Mouse (Mus musculus) B cell, adult 2 months (primary cell): ENCODE data around the gene Pramef17.
"Not testable (repeated sequence)": the region's sequence is repeated elsewhere in the genome, so short reads cannot be mapped to it uniquely, and the experiment has no call there.

Source experiments
- DNase-seq, 2 experiments: peaks; one replicate each; pipeline ENCODE4 v3.0.0; 2022

Gene Pramef17

GRCm38 (mm10) chr4:143994269-143994668 is at the start of gene Pramef17:
Gene Pramef17 (minus strand): TSS chr4:143994369.
- DNase-seq, result not testable (repeated sequence)

GRCm38 (mm10) chr4:143988126-143988525 is 6.0 kb downstream of the Pramef17 start:
- DNase-seq, result peak; percentile 26 to 39

GRCm38 (mm10) chr4:143987475-143987941 is 6.7 kb downstream of the Pramef17 start:
- peak; percentile 34 to 42 for DNase-seq

- peak; percentile 14 to 29 for DNase-seq
Observed at GRCm38 (mm10) chr4:143985733-143986132, 8.4 kb downstream of the Pramef17 start.

- peak; percentile 11 to 32 for DNase-seq
Observed at GRCm38 (mm10) chr4:143985165-143985564, 9.0 kb downstream of the Pramef17 start.

- DNase-seq, result not testable (repeated sequence)
Observed at GRCm38 (mm10) chr4:143983446-143983845, 10.7 kb downstream of the Pramef17 start.

GRCm38 (mm10) chr4:143966850-143967249 is 27.3 kb downstream of the Pramef17 start, which contains the start of gene Gm13101:
Gene Gm13101 (minus strand): TSS chr4:143966950.
- DNase-seq, result not testable (repeated sequence)

- DNase-seq, result not testable (repeated sequence)
Observed at GRCm38 (mm10) chr4:143950916-143951315, 43.3 kb downstream of the Pramef17 start, which contains the start of gene Pramef25. Gene Pramef25 (minus strand): TSS chr4:143951016.
